Mouse (Mus musculus): ENCODE results near the gene Notch2. TPM values are rescaled to one million over a fixed set of nuclear protein-coding genes. Genes with fewer than 3 reads are reported as not detected.

Notch2 gene
- total RNA-seq, 2 experiments from 2014 or later: 13.0 to 15.7 TPM

- no peak for DNase-seq (ENCODE audit: low spot score in 2 of 2)
Observed at GRCm38 (mm10) chr3:97993920-97994545, 19.3 kb upstream of the Notch2 start.

- no peak for DNase-seq (ENCODE audit: low spot score in 2 of 2)
Observed at GRCm38 (mm10) chr3:97994818-97995217, 18.5 kb upstream of the Notch2 start.

GRCm38 (mm10) chr3:97998349-97998748, 15.0 kb upstream of the Notch2 start:
- DNase-seq (ENCODE audit: low spot score in 2 of 2): no peak

- DNase-seq (ENCODE audit: low spot score in 2 of 2): no peak
Observed at GRCm38 (mm10) chr3:98003558-98003957, 9.8 kb upstream of the Notch2 start.

- no peak for DNase-seq (ENCODE audit: low spot score in 2 of 2)
Observed at GRCm38 (mm10) chr3:98004231-98004630, 9.1 kb upstream of the Notch2 start.

GRCm38 (mm10) chr3:98005306-98005705, 8.0 kb upstream of the Notch2 start:
- no peak for DNase-seq (ENCODE audit: low spot score in 2 of 2)

GRCm38 (mm10) chr3:98006046-98006691, 7.2 kb upstream of the Notch2 start:
- no peak for DNase-seq (ENCODE audit: low spot score in 2 of 2)

GRCm38 (mm10) chr3:98006973-98007372, 6.4 kb upstream of the Notch2 start:
- DNase-seq (ENCODE audit: low spot score in 2 of 2): no peak

- no peak for DNase-seq (ENCODE audit: low spot score in 2 of 2)
Observed at GRCm38 (mm10) chr3:98008143-98008542, 5.2 kb upstream of the Notch2 start.

- no peak for DNase-seq (ENCODE audit: low spot score in 2 of 2)
Observed at GRCm38 (mm10) chr3:98009190-98009840, 4.0 kb upstream of the Notch2 start.

- DNase-seq (ENCODE audit: low spot score in 2 of 2): no peak
Observed at GRCm38 (mm10) chr3:98013086-98013400, 284 bp upstream of the Notch2 start.

- DNase-seq (ENCODE audit: low spot score in 2 of 2): no peak
Observed at GRCm38 (mm10) chr3:98015205-98016171, 2.2 kb downstream of the Notch2 start.

GRCm38 (mm10) chr3:98016901-98017591, 3.7 kb downstream of the Notch2 start:
- DNase-seq (ENCODE audit: low spot score in 2 of 2): no peak

- DNase-seq (ENCODE audit: low spot score in 2 of 2): no peak
Observed at GRCm38 (mm10) chr3:98018187-98018586, 4.9 kb downstream of the Notch2 start.

GRCm38 (mm10) chr3:98020431-98021229, 7.3 kb downstream of the Notch2 start:
- DNase-seq (ENCODE audit: low spot score in 2 of 2): no peak

- no peak for DNase-seq (ENCODE audit: low spot score in 2 of 2)
Observed at GRCm38 (mm10) chr3:98024288-98024848, 11.0 kb downstream of the Notch2 start.

GRCm38 (mm10) chr3:98025521-98025920, 12.2 kb downstream of the Notch2 start:
- no peak for DNase-seq (ENCODE audit: low spot score in 2 of 2)

- no peak for DNase-seq (ENCODE audit: low spot score in 2 of 2)
Observed at GRCm38 (mm10) chr3:98025921-98026880, 12.9 kb downstream of the Notch2 start.

GRCm38 (mm10) chr3:98027371-98027774, 14.0 kb downstream of the Notch2 start:
- no peak for DNase-seq (ENCODE audit: low spot score in 2 of 2)

All from left cerebral cortex, adult 18-20 months (tissue).